Mouse (Mus musculus): ENCODE results near the gene Myh7. TPM values are rescaled to one million over a fixed set of nuclear protein-coding genes. Genes with fewer than 3 reads are reported as not detected.

Myh7 gene
- polyA plus RNA-seq, 1 experiment from 2014 or later = 13.1 TPM

GRCm38 (mm10) chr14:55025527-55025926 lies 31.1 kb upstream of the Myh7 start:
- Histone ChIP-seq H3K36me3 (replicated peaks; ENCODE audit: control insufficient read depth, insufficient read depth, low read depth, low read length) (peaks cover 10% of the 10 kb centered on the region), H3K9ac (replicated peaks; ENCODE audit: low read length) (no peak overlapping the region), H3K27ac (replicated peaks; ENCODE audit: low read depth, low read length) (no peak overlapping the region), H3K9me3 (replicated peaks; ENCODE audit: control insufficient read depth, low read length) (no peaks in the 10 kb centered on the region), H3K4me1 (ENCODE audit: control insufficient read depth, insufficient read depth, low read length) (peaks cover 6% of the 10 kb centered on the region), H3K4me3 (ENCODE audit: low read depth, low read length) (no peak overlapping the region), H3K4me2 (ENCODE audit: low read depth, low read length) (no peak overlapping the region), H3K27me3 (ENCODE audit: control insufficient read depth, insufficient read depth, low read length) (no peaks in the 10 kb centered on the region)
- no peak for ATAC-seq (replicated peaks; ENCODE audit: insufficient number of reproducible peaks, low FRiP score, low TSS enrichment, low read depth)
- no peak for DNase-seq (ENCODE audit: low spot score)
- 73% methylated on average over 5 of the region's 5 CpGs for WGBS

- Histone ChIP-seq H3K27me3 (ENCODE audit: control insufficient read depth, insufficient read depth, low read length) (no peaks in the 10 kb centered on the region), H3K4me3 (ENCODE audit: low read depth, low read length) (no peak overlapping the region), H3K4me1 (ENCODE audit: control insufficient read depth, insufficient read depth, low read length) (peaks cover 6% of the 10 kb centered on the region), H3K36me3 (replicated peaks; ENCODE audit: control insufficient read depth, insufficient read depth, low read depth, low read length) (peaks cover 10% of the 10 kb centered on the region), H3K9ac (replicated peaks; ENCODE audit: low read length) (no peak overlapping the region), H3K4me2 (ENCODE audit: low read depth, low read length) (no peak overlapping the region), H3K27ac (replicated peaks; ENCODE audit: low read depth, low read length) (no peak overlapping the region), H3K9me3 (replicated peaks; ENCODE audit: control insufficient read depth, low read length) (no peaks in the 10 kb centered on the region)
- ATAC-seq (replicated peaks; ENCODE audit: insufficient number of reproducible peaks, low FRiP score, low TSS enrichment, low read depth) (no peak), DNase-seq (ENCODE audit: low spot score) (peak; percentile 76)
- WGBS = 65% methylated on average over 7 of the region's 7 CpGs
Observed at GRCm38 (mm10) chr14:55024236-55024635, 29.8 kb upstream of the Myh7 start.

GRCm38 (mm10) chr14:55023011-55023410 lies 28.6 kb upstream of the Myh7 start:
- no peak overlapping the region for H3K27ac ChIP-seq (replicated peaks; ENCODE audit: low read depth, low read length)
- WGBS = 92% methylated on average over 15 of the region's 15 CpGs
- H3K4me3 ChIP-seq (ENCODE audit: low read depth, low read length) = no peak overlapping the region
- H3K27me3 ChIP-seq (ENCODE audit: control insufficient read depth, insufficient read depth, low read length) = no peaks in the 10 kb centered on the region
- H3K36me3 ChIP-seq (replicated peaks; ENCODE audit: control insufficient read depth, insufficient read depth, low read depth, low read length) = peaks cover 10% of the 10 kb centered on the region
- peaks cover 3% of the 10 kb centered on the region for H3K4me1 ChIP-seq (ENCODE audit: control insufficient read depth, insufficient read depth, low read length)
- DNase-seq (ENCODE audit: low spot score) = no peak
- H3K9me3 ChIP-seq (replicated peaks; ENCODE audit: control insufficient read depth, low read length) = no peaks in the 10 kb centered on the region
- ATAC-seq (replicated peaks; ENCODE audit: insufficient number of reproducible peaks, low FRiP score, low TSS enrichment, low read depth) = no peak
- H3K9ac ChIP-seq (replicated peaks; ENCODE audit: low read length) = no peak overlapping the region
- no peak overlapping the region for H3K4me2 ChIP-seq (ENCODE audit: low read depth, low read length)

- ATAC-seq (replicated peaks; ENCODE audit: insufficient number of reproducible peaks, low FRiP score, low TSS enrichment, low read depth) (no peak), DNase-seq (ENCODE audit: low spot score) (no peak)
- no peaks in the 10 kb centered on the region for H3K9me3 ChIP-seq (replicated peaks; ENCODE audit: control insufficient read depth, low read length)
- H3K36me3 ChIP-seq (replicated peaks; ENCODE audit: control insufficient read depth, insufficient read depth, low read depth, low read length) = peaks cover 10% of the 10 kb centered on the region
- WGBS = 81% methylated on average over 9 of the region's 9 CpGs
- no peak overlapping the region for H3K9ac ChIP-seq (replicated peaks; ENCODE audit: low read length)
- H3K4me2 ChIP-seq (ENCODE audit: low read depth, low read length) = no peak overlapping the region
- H3K27me3 ChIP-seq (ENCODE audit: control insufficient read depth, insufficient read depth, low read length) = no peaks in the 10 kb centered on the region
- no peak overlapping the region for H3K27ac ChIP-seq (replicated peaks; ENCODE audit: low read depth, low read length)
- H3K4me1 ChIP-seq (ENCODE audit: control insufficient read depth, insufficient read depth, low read length) = no peaks in the 10 kb centered on the region
- no peak overlapping the region for H3K4me3 ChIP-seq (ENCODE audit: low read depth, low read length)
Observed at GRCm38 (mm10) chr14:55020394-55020793, 26.0 kb upstream of the Myh7 start.

- Histone ChIP-seq H3K36me3 (replicated peaks; ENCODE audit: control insufficient read depth, insufficient read depth, low read depth, low read length) (0 out of 2 replicates have a peak, but pooled peaks cover 2% of the 10 kb centered on the region), H3K27me3 (ENCODE audit: control insufficient read depth, insufficient read depth, low read length) (no peaks in the 10 kb centered on the region), H3K4me3 (ENCODE audit: low read depth, low read length) (no peak overlapping the region), H3K9me3 (replicated peaks; ENCODE audit: control insufficient read depth, low read length) (no peaks in the 10 kb centered on the region), H3K4me1 (ENCODE audit: control insufficient read depth, insufficient read depth, low read length) (no peaks in the 10 kb centered on the region), H3K9ac (replicated peaks; ENCODE audit: low read length) (no peak overlapping the region), H3K4me2 (ENCODE audit: low read depth, low read length) (no peak overlapping the region), H3K27ac (replicated peaks; ENCODE audit: low read depth, low read length) (no peak overlapping the region)
- ATAC-seq (replicated peaks; ENCODE audit: insufficient number of reproducible peaks, low FRiP score, low TSS enrichment, low read depth) (no peak), DNase-seq (ENCODE audit: low spot score) (no peak)
- 94% methylated on average over 16 of the region's 16 CpGs for WGBS
Observed at GRCm38 (mm10) chr14:55016876-55017275, 22.4 kb upstream of the Myh7 start.

GRCm38 (mm10) chr14:55015767-55016111 lies 21.3 kb upstream of the Myh7 start:
- 0% methylated on average over 17 of the region's 17 CpGs for WGBS
- Histone ChIP-seq H3K9ac (replicated peaks; ENCODE audit: low read length) (peak overlapping the region; percentile 74), H3K36me3 (replicated peaks; ENCODE audit: control insufficient read depth, insufficient read depth, low read depth, low read length) (no peaks in the 10 kb centered on the region), H3K9me3 (replicated peaks; ENCODE audit: control insufficient read depth, low read length) (no peaks in the 10 kb centered on the region), H3K4me3 (ENCODE audit: low read depth, low read length) (peak overlapping the region; percentile 70), H3K4me1 (ENCODE audit: control insufficient read depth, insufficient read depth, low read length) (no peaks in the 10 kb centered on the region), H3K4me2 (ENCODE audit: low read depth, low read length) (peak overlapping the region; percentile 73), H3K27ac (replicated peaks; ENCODE audit: low read depth, low read length) (no peak overlapping the region; the same call in 1 of the 2 replicates), H3K27me3 (ENCODE audit: control insufficient read depth, insufficient read depth, low read length) (no peaks in the 10 kb centered on the region)
- DNase-seq (ENCODE audit: low spot score) = peak; percentile 31
- no peak; the same call in 1 of the 2 replicates for ATAC-seq (replicated peaks; ENCODE audit: insufficient number of reproducible peaks, low FRiP score, low TSS enrichment, low read depth)

GRCm38 (mm10) chr14:55014991-55015766 lies 20.8 kb upstream of the Myh7 start, which contains the start of gene Ngdn:
Gene Ngdn, plus strand, starts transcription at chr14:55015454.
- Histone ChIP-seq H3K27me3 (ENCODE audit: control insufficient read depth, insufficient read depth, low read length) (no peaks in the 10 kb centered on the region), H3K4me1 (ENCODE audit: control insufficient read depth, insufficient read depth, low read length) (no peaks in the 10 kb centered on the region), H3K4me3 (ENCODE audit: low read depth, low read length) (peak within 1 kb of the TSS; percentile 70), H3K9ac (replicated peaks; ENCODE audit: low read length) (peak within 1 kb of the TSS; percentile 81), H3K9me3 (replicated peaks; ENCODE audit: control insufficient read depth, low read length) (no peaks in the 10 kb centered on the region), H3K4me2 (ENCODE audit: low read depth, low read length) (peak within 1 kb of the TSS; percentile 73), H3K27ac (replicated peaks; ENCODE audit: low read depth, low read length) (peak within 1 kb of the TSS; percentile 83), H3K36me3 (replicated peaks; ENCODE audit: control insufficient read depth, insufficient read depth, low read depth, low read length) (no peaks in the 10 kb centered on the region)
- DNase-seq (ENCODE audit: low spot score) = peak; percentile 99
- under 1% methylated on average over 36 of the region's 36 CpGs for WGBS
- ATAC-seq (replicated peaks; ENCODE audit: insufficient number of reproducible peaks, low FRiP score, low TSS enrichment, low read depth) = peak; percentile 96

- DNase-seq (ENCODE audit: low spot score) (no peak), ATAC-seq (replicated peaks; ENCODE audit: insufficient number of reproducible peaks, low FRiP score, low TSS enrichment, low read depth) (peak; percentile 57)
- no peaks in the 10 kb centered on the region for H3K36me3 ChIP-seq (replicated peaks; ENCODE audit: control insufficient read depth, insufficient read depth, low read depth, low read length)
- peak overlapping the region; percentile 81 for H3K9ac ChIP-seq (replicated peaks; ENCODE audit: low read length)
- H3K27ac ChIP-seq (replicated peaks; ENCODE audit: low read depth, low read length) = peak overlapping the region; percentile 83
- WGBS = under 1% methylated on average over 27 of the region's 27 CpGs
- H3K4me2 ChIP-seq (ENCODE audit: low read depth, low read length) = peak overlapping the region; percentile 60
- no peaks in the 10 kb centered on the region for H3K4me1 ChIP-seq (ENCODE audit: control insufficient read depth, insufficient read depth, low read length)
- no peaks in the 10 kb centered on the region for H3K27me3 ChIP-seq (ENCODE audit: control insufficient read depth, insufficient read depth, low read length)
- no peaks in the 10 kb centered on the region for H3K9me3 ChIP-seq (replicated peaks; ENCODE audit: control insufficient read depth, low read length)
- peak overlapping the region; percentile 42 for H3K4me3 ChIP-seq (ENCODE audit: low read depth, low read length)
Observed at GRCm38 (mm10) chr14:55014591-55014990, 20.2 kb upstream of the Myh7 start.
